Mouse (Mus musculus): ENCODE data around the gene Ern2.

- TF ChIP-seq CTCF (IDR thresholded peaks at IDR 0.05; ENCODE audit: extremely low read depth, insufficient read length, insufficient replicate concordance, low read depth, low read length) (no peak), POLR2A (IDR thresholded peaks at IDR 0.05; ENCODE audit: low read depth, low read length) (no peak)
Measured at GRCm38 (mm10) chr7:122206121-122206520, 20.1 kb upstream of the Ern2 start.
